Mouse (Mus musculus) layer of hippocampus, adult 9-10 months (tissue): ENCODE results near the gene Sart1.
"Not testable (repeated sequence)": the region's sequence is repeated elsewhere in the genome, so short reads cannot be mapped to it uniquely, and the experiment has no call there.

Experiments used
- DNase-seq: peaks from one replicate; pipeline ENCODE4 v3.0.0; 2022; ENCODE audit warnings: low spot score

The Sart1 gene

GRCm38 (mm10) chr19:5367455-5367854 lies 21.0 kb downstream of the Sart1 start:
- no peak for DNase-seq

GRCm38 (mm10) chr19:5367053-5367359 lies 21.5 kb downstream of the Sart1 start, which contains the start of gene Banf1:
Gene Banf1, minus strand, starts transcription at chr19:5367168.
- no peak for DNase-seq

GRCm38 (mm10) chr19:5366175-5367052 lies 22.1 kb downstream of the Sart1 start, which contains the start of gene Eif1ad:
Gene Eif1ad, plus strand, starts transcription at chr19:5366741.
- DNase-seq, result peak; percentile 98

- DNase-seq, result no peak
Measured at GRCm38 (mm10) chr19:5365751-5366150, 22.8 kb downstream of the Sart1 start.

GRCm38 (mm10) chr19:5364124-5364523 lies 24.4 kb downstream of the Sart1 start:
- DNase-seq, result no peak

GRCm38 (mm10) chr19:5362186-5362585 lies 26.3 kb downstream of the Sart1 start:
- no peak for DNase-seq

- DNase-seq, result no peak
Measured at GRCm38 (mm10) chr19:5356080-5356479, 32.4 kb downstream of the Sart1 start.

- no peak for DNase-seq
Measured at GRCm38 (mm10) chr19:5353609-5354008, 34.9 kb downstream of the Sart1 start.

- DNase-seq, result not testable (repeated sequence)
Measured at GRCm38 (mm10) chr19:5349502-5349873, 39.0 kb downstream of the Sart1 start, which contains the start of gene Cst6. Gene Cst6, minus strand, starts transcription at chr19:5349574.

GRCm38 (mm10) chr19:5348526-5349501 lies 39.7 kb downstream of the Sart1 start:
- no peak for DNase-seq

GRCm38 (mm10) chr19:5348064-5348463 lies 40.4 kb downstream of the Sart1 start:
- DNase-seq, result no peak

- no peak for DNase-seq
Measured at GRCm38 (mm10) chr19:5345297-5346131, 43.0 kb downstream of the Sart1 start.

- no peak for DNase-seq
Measured at GRCm38 (mm10) chr19:5341360-5341759, 47.1 kb downstream of the Sart1 start.

- DNase-seq, result peak; percentile 67
Measured at GRCm38 (mm10) chr19:5337975-5338374, 50.5 kb downstream of the Sart1 start.

GRCm38 (mm10) chr19:5335441-5335840 lies 53.1 kb downstream of the Sart1 start, which contains the start of gene Catsper1:
Gene Catsper1, plus strand, starts transcription at chr19:5335741.
- DNase-seq, result no peak

GRCm38 (mm10) chr19:5334741-5335140 lies 53.8 kb downstream of the Sart1 start:
- no peak for DNase-seq

GRCm38 (mm10) chr19:5327970-5328369 lies 60.5 kb downstream of the Sart1 start:
- no peak for DNase-seq
